Mouse (Mus musculus) liver, embryonic 16.5 days (tissue): Measurements from ENCODE around the gene Klk14. TPM values are rescaled to one million over a fixed set of nuclear protein-coding genes. Genes with fewer than 3 reads are reported as not detected.
A peak's percentile ranks its signal among the peaks of the same experiment; 100 is the strongest.
"Not testable (repeated sequence)": the region's sequence is repeated elsewhere in the genome, so short reads cannot be mapped to it uniquely, and the experiment has no call there.

ENCODE experiments used
- ATAC-seq: fragments of 200-750 bp; cut with Nextera tagmentation; 2 replicates; pipeline ENCODE4 v1.8.0; 2017; ENCODE audit warnings: low read depth, mild to moderate bottlenecking, moderate number of reproducible peaks, moderate library complexity
- H3K27ac ChIP-seq: fragments of 300-500 bp; sonication (generic); 2 replicates; pipeline ENCODE4 v1.5.1; 2014; ENCODE audit warnings: mild to moderate bottlenecking, low read length
- H3K27me3 ChIP-seq: fragments of 300-500 bp; sonication (generic); 2 replicates; pipeline ENCODE4 v1.6.1; 2014; ENCODE audit warnings: low read depth, low read length, mixed read lengths; ENCODE audit not compliant: control insufficient read depth, insufficient read depth
- H3K36me3 ChIP-seq: fragments of 300-500 bp; sonication (generic); 2 replicates; pipeline ENCODE4 v1.6.1; 2014; ENCODE audit warnings: mild to moderate bottlenecking; ENCODE audit not compliant: control insufficient read depth, insufficient read depth
- H3K4me1 ChIP-seq: fragments of 300-500 bp; sonication (generic); 2 replicates; pipeline ENCODE4 v1.6.1; 2014; ENCODE audit warnings: low read depth, low read length, mixed read lengths; ENCODE audit not compliant: control insufficient read depth
- H3K4me2 ChIP-seq: fragments of 300-500 bp; sonication (generic); 2 replicates; pipeline ENCODE4 v1.6.1; 2014; ENCODE audit warnings: low read depth, low read length, mixed read lengths
- H3K4me3 ChIP-seq: fragments of 300-500 bp; sonication (generic); 2 replicates; pipeline ENCODE4 v1.5.1; 2014; ENCODE audit warnings: low read depth, mild to moderate bottlenecking, low read length
- H3K9ac ChIP-seq: fragments of 300-500 bp; sonication (generic); 2 replicates; pipeline ENCODE4 v1.6.1; 2014; ENCODE audit warnings: low read depth, low read length
- H3K9me3 ChIP-seq: fragments of 300-500 bp; sonication (generic); replicated peaks from 2 replicates; pipeline ENCODE4 v1.6.1; 2016; ENCODE audit warnings: low read length; ENCODE audit not compliant: control insufficient read depth
- WGBS: fragments of 180-500 bp; shearing (Covaris S2); extraction: QIAGEN DNeasy Blood & Tissue Kit; methylation state at CpG from one replicate; pipeline ENCODE4 v1.1.7; 2014; ENCODE audit not compliant: insufficient replicate concordance; 5-methylcytosine and 5-hydroxymethylcytosine counted together
- polyA plus RNA-seq: library from polyadenylated mRNA; unstranded; fragments of >200 nt; fragmentation: Nextera tagmentation; extraction: Ambion mirVana; gene quantifications from 2 replicates; pipeline ENCODE4 v1.2.1, GENCODE M21; 2015

Gene Klk14
- not detected in 2 replicates for polyA plus RNA-seq

DNA sequence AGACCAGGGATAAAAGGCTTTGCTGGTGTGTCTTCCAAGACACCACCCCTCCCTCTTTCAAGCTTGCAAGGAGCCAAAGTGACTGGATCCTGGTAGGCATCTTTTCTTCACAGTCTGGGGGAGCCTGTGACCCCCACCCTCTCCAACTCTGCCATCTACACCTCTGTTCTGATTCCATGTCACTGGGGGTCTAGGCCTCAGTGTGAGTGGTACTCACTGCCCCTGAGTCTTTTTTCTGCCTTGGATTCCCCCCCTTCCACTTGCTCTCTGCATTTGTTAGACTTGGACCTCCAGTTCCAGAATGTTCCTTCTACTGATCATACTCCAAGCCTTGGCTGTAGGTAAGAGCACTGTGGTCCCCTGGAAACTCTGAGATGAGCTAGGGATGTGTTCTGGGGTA, at the start of gene Klk14:
Klk14 (plus strand) TSS at position 301 of the 400 bp plus-strand sequence.
- ATAC-seq: no peak
- H3K9ac ChIP-seq: no peak within 1 kb of the TSS
- no peaks in the 10 kb centered on the region for H3K9me3 ChIP-seq
- H3K27me3 ChIP-seq: no peaks in the 10 kb centered on the region
- H3K4me3 ChIP-seq: no peak within 1 kb of the TSS
- no peaks in the 10 kb centered on the region for H3K4me1 ChIP-seq
- H3K36me3 ChIP-seq: no peaks in the 10 kb centered on the region
- H3K4me2 ChIP-seq: no peak within 1 kb of the TSS
- H3K27ac ChIP-seq: no peak within 1 kb of the TSS

DNA sequence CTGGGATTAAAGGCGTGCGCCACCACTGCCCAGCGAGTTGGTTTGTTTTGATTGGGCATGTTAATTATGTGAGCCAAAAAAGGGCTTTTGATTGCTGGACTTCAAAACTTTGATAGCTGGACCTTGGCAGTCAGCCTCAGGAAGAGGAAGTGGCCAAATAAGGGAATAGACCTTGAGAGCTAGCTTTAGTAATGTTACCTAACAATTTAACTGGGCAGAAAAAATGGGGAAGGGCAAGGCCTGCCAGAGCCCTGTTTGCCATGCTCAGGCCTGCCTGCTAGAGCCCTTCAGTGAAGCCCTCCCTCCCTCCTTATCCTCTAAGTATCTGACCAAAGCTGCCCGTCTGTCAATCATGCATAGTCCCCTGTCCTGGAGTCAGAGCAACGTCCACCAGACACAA, 47.6 kb upstream of the Klk14 start:
- 57% methylated on average over 5 of the region's 5 CpGs for WGBS
- H3K4me3 ChIP-seq: no peak overlapping the region
- H3K36me3 ChIP-seq: no peaks in the 10 kb centered on the region
- peak overlapping the region; percentile 59 for H3K27ac ChIP-seq
- H3K27me3 ChIP-seq: no peaks in the 10 kb centered on the region
- ATAC-seq: no peak
- H3K4me2 ChIP-seq: no peak overlapping the region
- no peaks in the 10 kb centered on the region for H3K9me3 ChIP-seq
- no peaks in the 10 kb centered on the region for H3K4me1 ChIP-seq
- H3K9ac ChIP-seq: no peak overlapping the region

DNA sequence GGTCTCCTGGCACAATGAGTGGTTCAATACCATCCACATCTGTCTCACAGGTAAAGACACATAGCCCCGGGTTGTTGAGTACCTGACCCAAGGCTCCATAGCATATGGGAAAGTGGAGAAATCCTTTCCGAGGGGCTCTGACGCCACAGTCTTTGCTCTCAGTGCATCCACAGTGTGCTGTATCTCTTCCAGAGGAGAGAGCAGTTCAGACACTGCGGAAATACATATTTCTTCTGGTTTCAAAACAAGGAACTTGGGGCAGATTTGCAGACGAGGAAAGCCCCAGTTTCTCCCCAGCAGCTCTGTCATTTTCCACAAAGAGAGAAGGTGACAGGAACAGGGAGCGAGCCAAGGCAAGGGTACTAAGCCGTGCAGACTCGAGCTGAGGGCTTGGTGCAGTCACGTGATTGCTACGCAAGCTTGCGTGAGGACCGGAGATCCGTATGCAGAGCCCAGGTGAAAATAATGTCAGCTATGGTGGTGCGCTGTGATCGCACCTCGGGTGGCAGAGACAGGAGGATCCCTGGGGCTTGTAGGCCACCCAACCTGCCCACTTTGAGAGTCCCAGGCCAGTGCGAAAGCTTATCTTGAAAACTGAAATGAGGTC, 47.1 kb upstream of the Klk14 start:
- no peak overlapping the region for H3K9ac ChIP-seq
- H3K4me3 ChIP-seq: no peak overlapping the region
- 54% methylated on average over 17 of the region's 17 CpGs for WGBS
- H3K4me2 ChIP-seq: no peak overlapping the region
- peak overlapping the region; percentile 59 for H3K27ac ChIP-seq
- no peaks in the 10 kb centered on the region for H3K27me3 ChIP-seq
- no peak for ATAC-seq
- H3K36me3 ChIP-seq: no peaks in the 10 kb centered on the region
- no peaks in the 10 kb centered on the region for H3K9me3 ChIP-seq
- no peaks in the 10 kb centered on the region for H3K4me1 ChIP-seq

DNA sequence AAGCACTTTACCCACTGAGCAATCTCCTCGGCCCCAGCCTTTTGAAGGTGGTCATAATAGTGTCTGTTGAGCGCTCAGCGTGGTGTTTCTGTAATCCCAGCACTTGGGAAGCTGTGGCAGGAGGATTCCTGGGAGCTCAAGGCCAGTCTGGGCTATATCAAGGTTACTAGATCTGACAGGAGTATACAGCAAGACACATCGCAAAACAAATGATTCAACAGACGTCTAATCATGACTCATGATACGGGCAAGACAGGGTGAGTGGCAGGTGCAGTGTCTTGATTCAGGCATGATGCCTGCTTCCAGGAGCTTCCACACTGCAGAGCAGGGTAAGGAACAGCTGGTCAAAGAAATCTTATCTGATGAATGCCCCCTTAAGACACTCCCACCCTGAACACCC, 37.5 kb upstream of the Klk14 start:
- Histone ChIP-seq H3K36me3 (no peaks in the 10 kb centered on the region), H3K4me3 (no peak overlapping the region), H3K9me3 (no peaks in the 10 kb centered on the region), H3K4me1 (no peaks in the 10 kb centered on the region), H3K27ac (no peak overlapping the region), H3K9ac (no peak overlapping the region), H3K4me2 (no peak overlapping the region), H3K27me3 (no peaks in the 10 kb centered on the region)
- ATAC-seq: no peak
- WGBS: 67% methylated on average over 6 of the region's 6 CpGs

DNA sequence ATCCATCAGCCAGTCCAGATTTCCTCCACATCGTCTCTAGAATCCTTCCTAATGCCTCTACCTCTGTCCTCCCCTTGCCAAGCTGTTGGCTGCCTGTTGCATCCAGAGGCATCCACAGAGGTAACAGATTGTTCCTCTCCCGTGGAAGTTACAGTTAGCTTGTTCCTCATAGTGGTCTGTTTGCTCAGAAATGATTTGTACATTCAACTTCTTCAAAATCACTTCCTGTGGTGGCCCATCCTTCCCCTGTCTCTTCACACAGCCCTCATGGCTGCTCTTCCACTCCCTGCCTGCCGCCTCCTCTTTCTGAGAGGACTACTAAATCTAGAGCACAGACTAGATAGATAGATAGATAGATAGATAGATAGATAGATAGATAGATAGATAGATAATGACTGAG, 35.7 kb upstream of the Klk14 start:
- Histone ChIP-seq H3K4me2 (no peak overlapping the region), H3K27me3 (no peaks in the 10 kb centered on the region), H3K27ac (no peak overlapping the region), H3K4me3 (no peak overlapping the region), H3K36me3 (no peaks in the 10 kb centered on the region), H3K9me3 (no peaks in the 10 kb centered on the region), H3K4me1 (no peaks in the 10 kb centered on the region), H3K9ac (no peak overlapping the region)
- 20% methylated on average over 3 of the region's 3 CpGs for WGBS
- 0 out of 2 replicates have a peak, but pooled peaks have one; percentile 9 for ATAC-seq

DNA sequence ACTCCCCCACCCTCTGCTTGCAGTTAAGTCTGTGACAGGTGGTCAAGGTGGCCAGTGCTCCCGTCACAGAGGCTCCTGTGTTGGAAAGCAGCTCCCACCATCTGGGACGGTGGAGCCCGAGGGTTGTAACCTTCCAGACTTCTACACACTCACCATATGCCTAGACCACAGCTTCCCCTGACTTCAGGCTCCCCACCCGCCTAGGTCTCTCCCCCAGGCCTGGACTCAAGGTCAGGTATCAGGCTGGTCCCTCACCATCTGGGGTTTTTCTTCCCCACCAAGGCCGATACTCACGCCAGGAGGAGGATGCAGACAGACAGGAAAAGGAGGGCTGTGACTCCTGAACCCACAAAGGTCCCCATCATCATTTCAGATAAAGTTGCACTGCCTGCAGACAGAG, 34.0 kb upstream of the Klk14 start:
- Histone ChIP-seq H3K4me3 (peak overlapping the region; percentile 2; the same call in 1 of the 2 replicates), H3K27ac (no peak overlapping the region), H3K36me3 (no peaks in the 10 kb centered on the region), H3K4me2 (0 out of 2 replicates have a peak overlapping the region, but pooled peaks have one; percentile 24), H3K27me3 (no peaks in the 10 kb centered on the region), H3K9ac (no peak overlapping the region), H3K9me3 (no peaks in the 10 kb centered on the region), H3K4me1 (no peaks in the 10 kb centered on the region)
- ATAC-seq: no peak
- WGBS: 15% methylated on average over 6 of the region's 6 CpGs

DNA sequence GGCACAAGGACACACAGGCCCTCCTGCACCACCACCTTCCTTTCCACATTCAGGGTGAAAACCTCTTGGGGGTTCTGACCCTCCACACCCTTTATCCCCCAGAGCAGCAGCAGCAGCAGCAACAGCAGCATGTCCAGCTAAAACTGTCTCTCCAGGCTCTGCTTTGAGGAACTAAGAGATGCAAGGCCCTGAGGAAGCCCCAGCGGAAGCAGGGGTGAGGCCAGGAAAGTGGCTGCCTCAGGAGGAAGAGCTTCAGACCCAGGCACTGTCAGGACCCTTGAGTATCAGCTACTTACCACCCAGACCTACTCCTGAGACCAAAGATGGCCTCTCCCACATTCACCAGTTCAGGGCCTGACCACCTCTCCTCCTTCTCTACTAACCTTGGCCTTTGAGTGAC, 30.2 kb upstream of the Klk14 start, which contains the start of gene Siglece:
Siglece (minus strand) TSS at position 160 of the 400 bp plus-strand sequence.
- no peak within 1 kb of the TSS for H3K9ac ChIP-seq
- no peaks in the 10 kb centered on the region for H3K36me3 ChIP-seq
- peak within 1 kb of the TSS; percentile 14; the same call in 1 of the 2 replicates for H3K27ac ChIP-seq
- WGBS: 17% methylated on average over 1 of the region's 1 CpGs
- peak within 1 kb of the TSS; percentile 16; the same call in 1 of the 2 replicates for H3K4me2 ChIP-seq
- no peaks in the 10 kb centered on the region for H3K9me3 ChIP-seq
- H3K27me3 ChIP-seq: no peaks in the 10 kb centered on the region
- H3K4me1 ChIP-seq: no peaks in the 10 kb centered on the region
- H3K4me3 ChIP-seq: peak within 1 kb of the TSS; percentile 31
- no peak for ATAC-seq

DNA sequence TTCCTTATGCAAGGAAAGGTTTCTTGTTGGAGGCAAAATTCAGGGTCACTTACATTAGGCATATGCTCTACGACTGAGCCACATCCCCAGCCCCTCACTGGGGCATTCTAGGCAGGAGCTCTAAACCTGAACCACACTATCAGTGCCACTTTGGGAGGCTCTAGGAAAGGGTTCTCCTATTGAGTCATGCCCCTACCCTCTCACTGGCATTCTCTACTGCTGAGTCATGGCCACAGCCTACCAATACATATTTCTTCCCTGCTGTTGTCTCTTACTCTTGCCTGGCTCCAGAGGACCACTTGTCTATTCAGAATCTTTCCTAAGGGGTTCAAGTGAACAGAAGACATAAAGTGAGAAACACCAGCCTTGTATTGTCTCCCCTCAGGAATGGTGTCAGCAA, 27.4 kb upstream of the Klk14 start:
- H3K4me2 ChIP-seq: no peak overlapping the region
- ATAC-seq: no peak
- no peaks in the 10 kb centered on the region for H3K4me1 ChIP-seq
- no peak overlapping the region for H3K27ac ChIP-seq
- no peak overlapping the region for H3K9ac ChIP-seq
- H3K9me3 ChIP-seq: no peaks in the 10 kb centered on the region
- 93% methylated on average over 1 of the region's 1 CpGs for WGBS
- H3K4me3 ChIP-seq: no peak overlapping the region
- H3K36me3 ChIP-seq: no peaks in the 10 kb centered on the region
- H3K27me3 ChIP-seq: no peaks in the 10 kb centered on the region

DNA sequence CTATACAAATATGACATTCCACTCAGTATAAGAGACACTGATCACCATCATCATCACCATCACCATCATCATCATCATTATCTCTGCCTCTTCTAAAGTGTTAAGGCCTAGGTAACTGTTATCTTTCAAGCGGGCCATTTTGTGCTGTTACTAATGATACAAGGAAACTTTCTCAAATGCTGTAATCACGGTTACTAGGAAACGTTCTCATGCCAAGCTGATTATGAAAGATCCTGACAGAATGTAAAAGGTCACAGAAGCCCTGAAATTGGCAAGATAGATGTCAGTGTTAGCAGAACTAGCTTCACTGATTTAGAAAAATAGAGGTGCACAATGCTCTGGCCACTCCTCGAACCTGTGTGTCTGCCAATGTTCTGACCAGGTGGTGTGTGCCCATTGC, 23.0 kb upstream of the Klk14 start:
- not testable (repeated sequence) for H3K4me1 ChIP-seq, H3K27me3 ChIP-seq, H3K9ac ChIP-seq, ATAC-seq, H3K36me3 ChIP-seq, H3K27ac ChIP-seq, H3K9me3 ChIP-seq, H3K4me3 ChIP-seq, H3K4me2 ChIP-seq
- WGBS: 64% methylated on average over 4 of the region's 4 CpGs
